Mouse (Mus musculus): ENCODE measurements at regions not wholly inside any gene's neighbourhood (a gene's known extent, or its start where the extent isn't known, plus 50 kb on each side); places are given as distances from the start of the nearest gene placed in this dataset.

DNA sequence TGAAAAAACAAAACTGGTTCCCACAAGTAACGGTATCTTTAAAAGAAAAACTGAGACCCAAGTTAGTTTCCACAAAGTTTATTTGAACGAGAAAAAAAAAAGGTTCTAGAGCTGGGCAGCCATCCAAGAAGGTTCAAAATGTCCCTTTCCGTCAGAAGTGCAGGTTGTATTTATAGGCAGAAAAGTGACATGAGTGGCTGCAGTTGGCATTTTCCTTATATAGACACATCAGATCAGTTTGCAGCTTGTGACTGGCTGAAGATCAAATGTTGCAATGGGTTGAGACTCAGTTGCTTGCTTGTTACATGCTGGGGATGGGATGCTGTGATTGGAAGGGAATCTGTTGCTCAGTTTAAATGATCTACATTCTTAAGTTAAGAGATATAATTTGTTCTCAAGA is 80.7 kb upstream of the Pde3a start:
- no peaks in the 10 kb centered on the region for H3K9me3 ChIP-seq (replicated peaks; ENCODE audit: insufficient read depth, low read length)
- no peak overlapping the region for H3K4me3 ChIP-seq (ENCODE audit: control insufficient read depth in 1 of 2, insufficient read depth in 1 of 2, low read depth in 2 of 2, low read length in 2 of 2)
- DNase-seq (ENCODE audit: low read depth, low spot score) = no peak
- no peaks in the 10 kb centered on the region for H3K27me3 ChIP-seq (ENCODE audit: control insufficient read depth in 1 of 2, insufficient read depth in 2 of 2, low read length in 2 of 2)
- no peak overlapping the region for H3K27ac ChIP-seq (ENCODE audit: control insufficient read depth, low read depth, low read length)
- H3K4me1 ChIP-seq (ENCODE audit: control insufficient read depth in 1 of 2, insufficient read depth in 2 of 2, low read length in 2 of 2) = no peaks in the 10 kb centered on the region
- no peaks in the 10 kb centered on the region for H3K79me2 ChIP-seq (ENCODE audit: control insufficient read depth, insufficient read depth, low read length, poor library complexity)
- no peak overlapping the region for H3K9ac ChIP-seq (ENCODE audit: control insufficient read depth, low read depth, low read length, poor library complexity, severe bottlenecking)
- no peaks in the 10 kb centered on the region for H3K36me3 ChIP-seq (ENCODE audit: control insufficient read depth in 1 of 2, insufficient read depth in 2 of 2, low read length in 2 of 2)
- TF ChIP-seq CHD2 (IDR thresholded peaks at IDR 0.05; ENCODE audit: low read length) = no peak
- TF ChIP-seq MAZ (IDR thresholded peaks at IDR 0.05; ENCODE audit: low read depth, low read length) = no peak
- no peak for TF ChIP-seq JUND (IDR thresholded peaks at IDR 0.05; ENCODE audit: low read depth, low read length)
- TF ChIP-seq ZC3H11A (IDR thresholded peaks at IDR 0.05; ENCODE audit: low read depth, low read length) = no peak
- TF ChIP-seq ZNF384 (IDR thresholded peaks at IDR 0.05; ENCODE audit: low read depth, low read length) = no peak
- no peak for TF ChIP-seq SMC3 (IDR thresholded peaks at IDR 0.05; ENCODE audit: low read depth, low read length)
- TF ChIP-seq TCF12 (IDR thresholded peaks at IDR 0.05; ENCODE audit: low read depth, low read length) = no peak
- no peak for TF ChIP-seq E2F4 (IDR thresholded peaks at IDR 0.05; ENCODE audit: borderline replicate concordance, low read depth, low read length)
- no peak for TF ChIP-seq TBP (IDR thresholded peaks at IDR 0.05; ENCODE audit: low read depth, low read length)
- no peak for TF ChIP-seq TAL1 (IDR thresholded peaks at IDR 0.05; ENCODE audit: low read length)
- no peak for TF ChIP-seq GABPA (IDR thresholded peaks at IDR 0.05; ENCODE audit: low read depth, low read length)

DNA sequence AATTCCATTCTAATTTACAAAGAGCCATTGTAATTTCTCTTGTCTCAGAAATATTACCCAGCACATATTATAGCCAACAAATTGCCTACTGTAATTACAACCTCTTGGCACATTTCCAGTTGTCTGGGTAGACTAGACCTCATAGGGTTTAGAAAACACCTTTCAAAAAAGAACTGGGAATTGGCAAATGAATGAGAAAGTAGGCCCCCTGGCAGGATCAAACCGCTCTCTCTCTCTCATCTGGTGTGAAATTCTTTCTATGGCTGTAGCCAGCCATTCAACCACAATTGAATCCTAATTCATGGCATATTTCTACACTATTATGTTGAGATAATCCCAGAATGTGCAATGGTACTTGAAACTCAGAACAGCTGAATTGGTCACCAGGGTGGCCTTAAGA is 65.3 kb upstream of the Pde3a start:
- H3K27me3 ChIP-seq (ENCODE audit: control insufficient read depth in 1 of 2, insufficient read depth in 2 of 2, low read length in 2 of 2) = no peaks in the 10 kb centered on the region
- no peaks in the 10 kb centered on the region for H3K79me2 ChIP-seq (ENCODE audit: control insufficient read depth, insufficient read depth, low read length, poor library complexity)
- H3K4me3 ChIP-seq (ENCODE audit: control insufficient read depth in 1 of 2, insufficient read depth in 1 of 2, low read depth in 2 of 2, low read length in 2 of 2) = no peak overlapping the region
- no peak overlapping the region for H3K9ac ChIP-seq (ENCODE audit: control insufficient read depth, low read depth, low read length, poor library complexity, severe bottlenecking)
- no peak overlapping the region for H3K27ac ChIP-seq (ENCODE audit: control insufficient read depth, low read depth, low read length)
- no peaks in the 10 kb centered on the region for H3K36me3 ChIP-seq (ENCODE audit: control insufficient read depth in 1 of 2, insufficient read depth in 2 of 2, low read length in 2 of 2)
- no peak for DNase-seq (ENCODE audit: low read depth, low spot score)
- TF ChIP-seq POLR2AphosphoS2 (IDR thresholded peaks at IDR 0.05; ENCODE audit: low read length) (no peak), ETS1 (IDR thresholded peaks at IDR 0.05; ENCODE audit: low read depth, low read length) (no peak)
- H3K9me3 ChIP-seq (replicated peaks; ENCODE audit: insufficient read depth, low read length) = no peaks in the 10 kb centered on the region
- no peaks in the 10 kb centered on the region for H3K4me1 ChIP-seq (ENCODE audit: control insufficient read depth in 1 of 2, insufficient read depth in 2 of 2, low read length in 2 of 2)

DNA sequence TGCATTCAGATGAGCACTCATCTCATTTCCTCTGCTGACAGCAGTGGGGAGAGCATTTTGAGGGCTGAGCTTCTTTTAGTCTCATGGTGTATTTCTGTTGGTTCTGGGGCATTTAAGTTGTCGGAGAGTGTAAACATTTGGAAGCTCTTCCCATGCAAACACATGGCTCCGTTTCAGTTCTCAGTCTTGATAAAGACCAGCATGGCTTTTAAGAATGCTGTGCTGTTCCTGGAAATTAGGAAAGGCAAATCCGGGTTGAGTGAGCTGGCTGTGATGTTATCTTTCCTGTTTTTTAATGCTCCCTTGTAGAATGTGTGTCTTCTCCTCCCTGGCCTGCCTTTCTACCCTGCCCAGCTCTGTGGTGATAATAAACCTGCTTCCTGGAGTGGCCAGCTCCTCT is 61.0 kb upstream of the Pde3a start:
- no peak for DNase-seq (ENCODE audit: low read depth, low spot score)
- H3K9me3 ChIP-seq (replicated peaks; ENCODE audit: insufficient read depth, low read length) = no peaks in the 10 kb centered on the region
- H3K27ac ChIP-seq (ENCODE audit: control insufficient read depth, low read depth, low read length) = no peak overlapping the region
- no peaks in the 10 kb centered on the region for H3K79me2 ChIP-seq (ENCODE audit: control insufficient read depth, insufficient read depth, low read length, poor library complexity)
- no peaks in the 10 kb centered on the region for H3K27me3 ChIP-seq (ENCODE audit: control insufficient read depth in 1 of 2, insufficient read depth in 2 of 2, low read length in 2 of 2)
- no peak for TF ChIP-seq MEF2A (IDR thresholded peaks at IDR 0.05; ENCODE audit: extremely low read depth, insufficient replicate concordance, low read depth, low read length, poor library complexity, severe bottlenecking)
- TF ChIP-seq KAT2A (conservative IDR thresholded peaks at IDR 0.05; ENCODE audit: low read depth, low read length) = no peak
- no peak for TF ChIP-seq POLR2A (IDR thresholded peaks at IDR 0.05; ENCODE audit: control insufficient read depth in 1 of 2, insufficient read depth in 1 of 2, low read depth in 1 of 2, low read length in 2 of 2, poor library complexity in 1 of 2)
- TF ChIP-seq JUND (IDR thresholded peaks at IDR 0.05; ENCODE audit: low read depth, low read length) = no peak
- no peak for TF ChIP-seq NELFE (IDR thresholded peaks at IDR 0.05; ENCODE audit: low read depth, low read length)
- TF ChIP-seq TBP (IDR thresholded peaks at IDR 0.05; ENCODE audit: low read depth, low read length) = no peak
- H3K9ac ChIP-seq (ENCODE audit: control insufficient read depth, low read depth, low read length, poor library complexity, severe bottlenecking) = no peak overlapping the region
- H3K36me3 ChIP-seq (ENCODE audit: control insufficient read depth in 1 of 2, insufficient read depth in 2 of 2, low read length in 2 of 2) = no peaks in the 10 kb centered on the region
- H3K4me3 ChIP-seq (ENCODE audit: control insufficient read depth in 1 of 2, insufficient read depth in 1 of 2, low read depth in 2 of 2, low read length in 2 of 2) = no peak overlapping the region
- H3K4me1 ChIP-seq (ENCODE audit: control insufficient read depth in 1 of 2, insufficient read depth in 2 of 2, low read length in 2 of 2) = no peaks in the 10 kb centered on the region

All from MEL (cell line).